Mouse (Mus musculus) retina, postnatal 1 day (tissue): ENCODE results near the gene Sco2.
A peak's percentile ranks its signal among the peaks of the same experiment; 100 is the strongest.

Source experiments
- DNase-seq: peaks from one replicate; pipeline ENCODE4 v3.0.0-alpha.2; 2012

Gene Sco2

DNA sequence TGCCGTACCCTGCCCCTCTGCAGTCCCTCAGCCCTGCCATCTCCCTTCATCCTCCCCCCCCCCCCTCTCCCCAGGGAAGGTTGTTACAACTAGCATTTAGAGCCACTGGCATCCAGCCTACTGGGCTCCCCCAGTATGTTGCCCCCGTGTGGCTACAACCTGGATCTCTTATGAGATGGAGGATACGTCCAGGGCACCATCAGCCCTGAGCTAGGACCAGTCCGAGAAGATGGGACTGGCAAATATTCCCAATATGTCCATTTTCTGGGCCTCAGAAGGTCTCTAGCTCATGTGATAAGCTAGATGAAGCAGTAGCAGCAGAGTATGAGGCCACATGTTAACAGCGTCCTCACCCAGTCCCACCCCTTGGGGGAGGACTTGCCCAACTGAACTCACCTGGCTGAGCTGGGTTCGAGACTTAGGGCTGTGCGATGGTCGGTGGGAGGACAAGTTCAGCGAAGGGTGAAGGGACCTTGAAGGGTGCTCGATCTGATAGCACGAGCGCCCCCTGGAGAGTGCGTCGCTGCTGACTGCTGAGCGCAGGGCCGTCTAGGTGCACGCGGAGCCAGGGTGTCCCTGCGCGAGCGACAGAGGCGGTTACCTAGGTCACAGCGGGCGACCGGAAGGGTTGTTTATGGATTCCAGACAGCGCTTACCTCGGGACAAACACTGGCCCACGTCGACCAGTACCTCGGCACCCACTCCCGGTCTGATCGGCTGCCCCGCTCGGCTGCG lies 452 bp downstream of the Sco2 start:
- DNase-seq = peak; percentile 88

DNA sequence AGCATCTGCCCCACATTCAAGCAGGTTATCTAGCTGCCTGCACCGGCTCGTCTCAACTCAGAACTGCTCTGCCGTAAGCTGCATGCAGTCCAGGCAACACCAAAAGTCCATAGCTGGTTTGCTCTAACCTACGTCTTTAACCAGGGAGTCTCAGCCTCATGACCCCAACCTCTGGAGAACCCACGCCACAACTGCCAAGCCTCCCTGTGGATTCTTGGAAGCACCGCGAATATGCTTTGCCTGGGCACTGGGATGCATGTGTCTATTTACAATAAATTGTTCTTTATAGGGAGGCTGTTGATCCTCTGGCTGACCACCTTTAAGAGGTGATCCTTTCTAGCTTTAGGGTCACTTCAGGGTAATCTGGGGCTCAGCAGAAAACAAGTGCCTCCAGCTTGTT lies 1.1 kb downstream of the Sco2 start:
- DNase-seq = no peak

DNA sequence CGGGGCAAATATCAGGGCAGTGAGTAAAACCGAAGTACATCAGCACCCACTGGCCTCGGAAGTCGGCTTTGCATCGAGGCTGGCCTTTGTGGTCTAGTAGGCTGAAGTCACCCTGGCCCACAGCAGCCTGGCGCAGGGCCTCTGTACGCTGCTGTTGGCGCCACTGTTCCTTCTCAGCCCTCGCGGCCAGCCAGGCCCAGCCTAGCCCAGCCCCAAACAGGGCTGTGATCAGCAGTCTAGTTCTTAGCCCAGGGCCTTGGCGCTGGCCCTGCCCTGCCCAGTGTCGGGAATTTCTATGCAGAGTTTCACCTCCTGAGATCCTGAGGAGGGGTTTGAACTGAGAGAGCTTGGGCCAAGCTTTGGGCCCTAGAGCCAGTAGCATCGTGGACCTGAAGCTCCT lies 1.6 kb downstream of the Sco2 start:
- no peak for DNase-seq

DNA sequence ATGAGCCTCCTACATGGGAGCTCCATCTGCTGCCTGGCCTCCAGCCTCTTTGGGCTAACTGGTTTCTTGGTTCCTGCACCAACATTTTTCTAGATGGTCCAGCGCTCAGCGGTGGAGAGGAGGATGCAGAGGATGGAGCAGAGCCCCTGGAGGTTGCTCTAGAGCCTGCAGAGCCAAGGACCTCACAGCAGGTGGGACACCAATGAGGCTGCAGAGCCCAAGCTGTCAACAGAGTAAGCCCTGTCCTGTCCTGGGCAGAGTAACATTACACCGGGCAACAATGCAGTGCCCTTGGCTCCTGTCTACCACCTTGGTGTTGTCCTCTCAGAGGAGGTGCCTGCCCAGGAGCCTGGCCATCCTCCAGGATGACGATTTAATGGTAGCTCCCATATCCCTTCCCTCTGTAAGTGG lies 8.5 kb downstream of the Sco2 start:
- DNase-seq = no peak

DNA sequence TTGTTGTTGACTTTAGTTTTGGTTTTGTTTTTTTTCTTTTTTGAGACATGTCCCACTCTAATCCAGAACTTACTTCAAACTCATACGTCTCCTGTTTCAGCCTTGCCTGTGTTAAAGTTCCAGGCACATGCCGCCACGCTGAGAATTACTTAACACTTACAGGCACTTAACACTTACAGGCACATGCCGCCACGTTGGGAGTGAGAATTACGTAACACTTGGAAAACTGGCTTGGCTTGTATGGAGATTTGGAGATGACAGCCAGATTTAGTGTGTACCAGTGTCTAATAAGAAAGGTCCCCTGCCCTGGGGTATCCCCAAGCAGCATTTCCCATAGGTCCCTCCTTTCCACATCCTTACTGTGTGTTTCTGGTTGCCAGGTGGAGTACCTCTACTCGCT lies 10.6 kb downstream of the Sco2 start:
- DNase-seq = no peak

DNA sequence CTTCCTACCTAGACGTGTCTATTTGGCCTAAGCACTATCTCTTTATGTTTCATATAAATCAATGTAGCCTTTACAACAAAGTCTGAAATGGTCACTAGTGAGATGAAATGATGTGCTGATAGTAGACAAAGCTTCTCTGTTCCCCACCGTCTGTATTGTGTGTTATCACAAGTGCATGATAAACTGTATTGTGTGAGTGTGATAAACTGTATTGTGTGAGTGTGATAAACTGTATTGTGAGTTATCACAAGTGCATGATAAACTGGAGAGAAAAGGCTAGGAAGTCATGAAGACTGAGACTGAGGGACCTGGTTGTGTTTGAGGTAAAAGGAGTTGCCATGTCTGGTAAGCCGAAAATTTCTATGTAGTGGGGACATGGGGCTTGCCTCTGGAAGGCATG lies 14.9 kb downstream of the Sco2 start:
- no peak for DNase-seq

DNA sequence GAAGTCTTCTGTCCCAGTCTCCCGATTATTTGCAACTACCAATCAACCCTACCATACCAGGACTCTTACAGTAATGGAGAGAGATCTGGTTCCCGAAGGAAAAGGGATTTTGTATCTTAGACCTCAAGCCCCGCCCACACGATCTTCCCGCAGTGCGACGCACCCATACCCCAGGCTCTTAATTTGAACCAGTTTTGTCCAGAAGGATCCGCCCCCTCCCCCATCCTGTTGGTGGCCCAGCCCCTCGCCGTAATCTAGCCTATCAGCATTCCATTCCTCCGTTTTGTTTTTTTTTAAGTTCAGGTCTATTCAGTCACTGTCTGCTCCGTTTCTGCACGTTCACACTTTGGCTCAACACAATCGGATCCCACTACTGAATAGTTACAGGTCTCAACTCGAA lies 17.3 kb downstream of the Sco2 start:
- DNase-seq = peak; percentile 92

DNA sequence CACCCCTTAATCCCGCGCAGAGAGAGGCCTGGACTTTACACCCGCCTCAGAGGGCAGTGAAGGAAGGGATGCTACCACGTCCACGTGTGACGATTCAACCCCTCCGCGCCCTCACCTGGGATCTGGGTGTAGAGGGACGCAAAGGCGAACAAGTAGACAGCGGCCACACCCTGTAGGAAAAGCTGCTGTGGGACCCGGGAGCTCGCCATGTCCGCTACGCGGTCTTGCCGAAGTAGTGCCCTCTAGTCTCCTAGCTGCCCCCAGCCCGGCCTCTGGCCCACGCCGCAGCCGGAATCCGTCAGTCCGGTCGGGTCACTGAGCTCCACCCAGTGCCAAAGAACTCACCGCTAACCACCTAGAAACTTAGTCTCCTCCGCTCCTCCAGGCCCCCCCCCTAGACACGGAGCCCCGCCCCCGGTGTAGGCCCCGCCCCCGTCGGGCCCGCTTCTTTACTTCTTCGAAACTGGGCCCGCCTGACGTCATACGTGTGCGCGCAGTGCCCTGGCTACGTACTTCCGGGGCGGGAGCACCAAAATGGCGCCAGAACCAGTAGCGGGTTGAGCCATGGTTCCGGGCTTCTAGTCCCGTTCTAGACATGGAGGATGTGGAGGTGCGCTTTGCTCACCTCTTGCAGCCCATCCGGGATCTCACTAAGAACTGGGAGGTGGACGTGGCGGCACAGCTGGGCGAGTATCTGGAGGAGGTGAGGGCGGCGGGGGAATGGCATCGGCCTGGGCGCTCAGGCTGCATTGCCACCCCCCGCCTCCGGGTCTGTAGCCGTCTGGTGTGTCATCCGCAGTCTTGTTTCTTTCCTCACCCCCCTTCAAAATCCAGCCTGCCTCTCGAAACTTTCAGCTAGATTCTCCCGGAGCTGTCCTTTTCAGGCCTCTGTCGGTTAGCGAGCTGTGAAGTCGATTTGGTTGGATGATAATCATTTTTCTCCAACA lies 18.1 kb downstream of the Sco2 start, which contains the start of the genes Lmf2 and Ncaph2:
Gene Lmf2, minus strand, starts transcription at position 419 of the 947 bp plus-strand sequence.
Gene Ncaph2, plus strand, starts transcription at position 479 of the 947 bp plus-strand sequence.
- peak; percentile 97 for DNase-seq

DNA sequence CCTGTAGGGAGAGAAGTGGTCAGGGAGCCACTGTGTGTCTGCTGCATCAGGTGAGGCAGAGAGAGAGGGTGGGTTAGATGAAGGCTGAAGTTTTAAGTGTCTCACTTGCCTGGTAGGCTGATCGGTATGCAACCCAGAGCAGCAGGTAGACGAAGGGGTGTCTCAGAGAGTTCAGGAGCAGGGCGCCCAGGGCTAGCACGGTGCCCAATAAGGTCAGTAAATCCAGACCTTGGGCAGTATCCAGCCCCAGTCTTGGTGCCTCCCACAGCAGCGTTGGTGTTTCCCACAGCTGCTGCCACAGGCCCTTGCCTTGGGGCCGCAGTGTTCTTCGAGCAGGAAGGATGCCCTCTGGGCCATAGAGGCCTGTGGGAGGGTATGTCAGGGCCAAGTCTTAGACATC lies 19.2 kb downstream of the Sco2 start:
- DNase-seq = no peak

DNA sequence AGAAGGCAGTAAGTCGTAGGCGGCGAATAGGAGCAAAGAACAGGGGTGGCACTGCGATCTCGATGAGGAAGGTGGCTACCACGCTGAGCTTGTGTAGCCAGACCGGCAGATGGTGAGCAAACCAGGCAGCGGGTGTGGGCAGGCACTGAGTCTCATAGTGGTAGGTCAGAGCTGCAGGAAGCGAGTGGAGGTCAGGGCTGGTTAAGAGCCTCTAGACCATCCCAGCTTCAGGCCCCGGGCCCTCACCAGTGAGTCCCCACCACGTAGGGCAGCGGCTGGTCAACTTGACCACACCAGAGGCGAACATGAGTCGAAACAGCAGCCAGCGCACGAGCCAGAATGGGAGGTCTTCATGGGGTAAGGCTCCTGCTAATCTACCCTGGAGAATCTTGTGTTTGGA lies 19.8 kb downstream of the Sco2 start:
- no peak for DNase-seq

DNA sequence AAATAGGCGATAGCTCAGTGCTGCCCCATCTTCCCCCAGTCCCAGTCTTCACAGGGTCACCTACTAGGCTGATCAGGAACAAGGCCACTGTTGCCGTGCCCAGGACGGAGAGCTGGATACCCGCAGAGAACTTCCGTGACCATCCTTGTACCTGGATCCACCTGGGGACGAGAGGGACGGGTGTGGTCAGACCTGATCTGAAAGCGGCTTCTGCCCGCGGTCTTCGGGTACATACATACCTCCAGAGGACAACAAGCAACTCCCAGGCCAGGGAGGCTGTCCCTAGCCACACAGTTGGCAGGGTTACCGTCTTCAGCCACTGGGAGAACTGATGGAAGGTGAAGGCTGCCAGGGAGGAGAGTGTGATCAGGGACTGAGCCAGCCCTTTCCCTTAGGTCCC lies 20.9 kb downstream of the Sco2 start:
- no peak for DNase-seq

DNA sequence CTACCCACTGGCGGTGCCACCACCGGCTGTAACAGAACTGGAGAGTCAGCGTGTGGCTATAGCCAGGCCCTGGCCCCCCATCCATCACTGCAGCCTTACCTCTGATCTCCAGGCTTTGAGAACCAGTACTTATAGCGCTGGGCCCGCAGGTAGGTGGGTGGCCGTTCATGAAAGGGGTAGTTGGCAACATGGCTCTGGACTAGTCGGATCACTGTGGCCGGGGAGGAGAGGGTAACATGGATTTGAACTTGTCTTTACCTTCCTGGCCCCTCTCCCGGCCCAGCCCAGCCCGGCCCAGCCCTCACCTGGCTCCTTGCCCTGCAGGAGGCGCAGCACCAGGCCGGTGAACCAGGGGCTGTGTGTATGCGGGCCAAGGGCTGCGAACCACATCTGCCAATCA lies 21.6 kb downstream of the Sco2 start:
- DNase-seq = no peak

DNA sequence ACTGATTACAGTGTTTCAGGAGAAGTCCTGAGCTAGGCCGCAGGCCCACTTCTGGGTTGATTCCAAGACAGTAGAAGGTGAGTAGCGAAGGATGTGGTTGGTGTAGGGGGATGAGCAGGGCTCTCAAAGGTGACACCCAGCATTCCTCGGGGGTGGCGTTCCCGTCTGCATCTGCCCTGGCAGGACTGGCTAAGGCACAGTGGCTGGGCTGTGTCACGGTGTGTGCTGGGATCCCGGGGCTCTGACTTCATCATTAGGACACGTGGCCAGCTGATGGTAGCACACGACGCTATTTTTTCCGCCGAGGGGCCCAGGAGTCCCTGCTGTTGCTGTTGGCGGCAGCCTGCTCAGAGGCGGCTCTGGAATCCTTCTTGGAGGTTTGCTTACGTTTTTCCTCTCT lies 22.3 kb downstream of the Sco2 start:
- DNase-seq = no peak

DNA sequence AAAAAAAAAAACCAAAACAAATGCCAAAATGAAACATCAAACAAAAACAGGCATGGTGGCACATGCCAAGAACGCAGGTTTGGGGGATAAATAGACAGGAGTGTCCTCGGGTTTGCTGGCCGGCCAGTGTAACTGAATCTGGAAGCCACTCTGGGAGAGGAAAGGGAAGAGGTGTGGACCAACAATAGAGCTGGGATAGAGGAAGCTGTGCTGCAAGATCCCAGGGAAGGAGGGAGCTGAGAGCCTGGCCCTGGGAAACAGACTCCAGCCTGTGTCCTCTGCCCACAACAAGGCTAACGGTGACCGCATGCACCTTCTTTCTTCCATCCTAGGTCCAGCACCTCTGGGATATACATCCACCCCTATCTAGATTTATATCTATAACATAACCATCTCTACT lies 23.2 kb downstream of the Sco2 start:
- no peak for DNase-seq

DNA sequence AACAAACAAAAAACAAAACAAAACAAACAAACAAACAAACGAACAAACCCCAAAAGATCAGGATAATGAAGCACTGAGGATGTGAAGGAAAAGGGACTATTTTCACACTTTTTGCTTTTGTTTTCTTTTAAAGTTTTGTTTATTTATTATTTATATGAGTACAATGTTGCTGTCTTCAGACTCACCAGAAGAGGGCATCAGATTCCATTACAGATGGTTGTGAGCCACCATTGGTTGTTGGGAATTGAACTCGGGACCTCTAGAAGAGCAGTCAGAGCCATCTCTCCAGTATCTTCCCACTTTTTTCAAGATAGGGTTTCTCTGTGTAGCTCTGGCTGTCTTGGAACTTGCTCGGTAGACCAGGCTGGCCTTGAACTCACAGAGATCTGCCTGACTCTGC lies 30.3 kb downstream of the Sco2 start:
- DNase-seq = no peak

DNA sequence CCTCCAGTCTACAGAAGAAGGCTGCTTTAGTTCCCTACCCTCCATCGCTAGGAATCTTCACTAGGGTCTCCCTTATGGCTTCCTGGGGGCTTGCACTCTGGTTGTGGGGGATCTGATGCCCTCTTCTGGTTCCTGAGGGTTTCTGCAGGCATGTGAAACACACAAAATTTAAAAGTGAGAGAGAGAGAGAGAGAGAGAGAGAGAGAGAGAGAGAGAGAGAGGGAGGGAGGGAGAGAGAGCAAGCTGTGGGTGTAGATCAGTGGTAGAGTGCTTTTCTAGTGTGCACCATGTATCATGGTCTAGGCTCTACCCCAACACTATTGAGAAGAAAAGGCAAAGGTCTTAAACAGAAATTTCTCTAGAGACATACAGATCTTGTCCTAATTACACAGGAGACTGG lies 32.0 kb downstream of the Sco2 start:
- peak; percentile 25 for DNase-seq

DNA sequence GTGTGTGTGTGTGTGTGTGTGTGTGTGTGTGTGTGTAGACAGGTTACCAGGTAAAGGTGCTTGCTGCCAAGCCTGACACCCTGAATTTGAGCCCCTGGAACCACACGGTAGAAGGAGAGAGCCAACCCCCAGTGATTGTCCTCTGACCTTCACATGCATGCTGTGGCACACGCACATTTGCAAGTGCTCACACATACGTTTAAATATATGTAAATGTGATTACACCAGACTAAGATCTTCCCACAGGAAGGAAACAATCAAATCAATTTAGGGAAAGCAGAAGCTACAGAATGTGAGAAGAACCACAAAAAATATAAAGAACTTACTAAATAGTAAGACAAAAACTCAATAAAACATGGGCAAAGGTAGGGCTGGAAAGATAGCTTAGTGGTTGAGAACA lies 33.5 kb downstream of the Sco2 start:
- DNase-seq = no peak

DNA sequence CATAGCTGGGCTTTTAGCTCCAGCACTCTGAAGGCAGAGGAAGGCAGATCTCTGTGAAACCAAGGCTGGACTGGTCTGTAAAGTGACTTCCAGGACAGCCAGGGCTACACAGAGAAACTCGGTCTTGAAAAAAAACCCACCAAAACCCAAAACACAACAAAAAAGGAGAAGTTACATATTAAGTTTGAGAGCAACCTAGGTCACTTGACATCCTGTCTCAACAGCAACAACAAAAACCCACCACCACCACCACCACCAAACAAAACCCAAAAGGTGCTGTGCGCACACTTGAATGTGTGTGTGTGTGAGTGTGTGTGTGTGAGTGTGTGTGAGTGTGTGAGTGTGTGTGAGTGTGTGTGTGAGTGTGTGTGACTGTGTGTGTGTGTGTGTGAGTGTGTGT lies 34.0 kb downstream of the Sco2 start:
- DNase-seq = no peak

DNA sequence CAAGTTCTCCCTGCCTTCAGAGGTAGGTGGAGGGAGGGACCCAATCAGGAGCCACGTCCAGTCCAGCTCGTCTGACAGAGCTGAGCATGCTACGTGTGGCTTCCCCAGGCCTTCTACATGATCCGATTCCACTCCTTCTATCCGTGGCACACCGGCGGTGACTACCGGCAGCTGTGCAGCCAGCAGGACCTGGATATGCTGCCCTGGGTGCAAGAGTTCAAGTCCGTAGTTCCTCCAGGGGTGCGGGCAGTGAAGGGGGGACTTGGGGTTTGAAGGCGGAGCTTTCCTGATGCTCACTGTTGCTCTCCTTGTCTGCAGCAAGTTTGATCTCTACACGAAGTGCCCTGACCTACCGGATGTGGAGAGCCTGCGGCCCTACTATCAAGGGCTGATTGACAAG lies 37.2 kb downstream of the Sco2 start:
- no peak for DNase-seq

DNA sequence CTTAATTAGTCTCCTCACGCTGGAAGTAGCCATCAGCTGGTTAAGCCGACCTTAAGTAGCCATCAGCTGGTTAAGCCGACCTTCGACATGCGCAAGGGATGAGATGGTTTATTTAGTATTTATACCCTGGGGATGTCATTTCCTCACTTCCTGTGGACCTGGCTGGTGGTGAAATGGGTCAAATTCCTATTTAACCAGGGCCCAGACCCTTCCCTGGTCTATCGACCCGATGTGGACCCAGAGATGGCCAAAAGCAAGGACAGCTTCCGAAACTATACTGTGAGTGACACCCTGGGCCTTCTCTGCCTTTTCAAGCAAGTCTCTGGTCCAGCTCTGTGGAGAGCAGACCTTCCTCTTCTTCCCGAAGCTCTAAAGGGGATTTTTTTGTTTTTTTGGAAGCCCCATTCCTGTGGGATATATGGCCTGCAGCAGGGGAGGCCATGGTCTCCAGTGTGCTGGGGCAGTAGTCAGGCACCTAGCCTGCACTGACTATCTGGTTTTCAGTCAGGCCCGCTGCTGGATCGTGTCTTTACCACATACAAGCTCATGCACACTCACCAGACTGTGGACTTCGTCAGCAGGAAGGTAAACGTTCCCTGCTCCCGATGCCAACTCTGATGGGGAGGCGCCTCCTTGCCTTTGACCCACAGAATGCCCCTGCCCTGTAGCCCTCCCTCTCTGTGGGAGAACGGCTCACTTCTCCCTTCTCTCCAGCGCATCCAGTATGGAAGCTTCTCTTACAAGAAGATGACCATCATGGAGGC lies 38.7 kb downstream of the Sco2 start:
- peak; percentile 45 for DNase-seq

DNA sequence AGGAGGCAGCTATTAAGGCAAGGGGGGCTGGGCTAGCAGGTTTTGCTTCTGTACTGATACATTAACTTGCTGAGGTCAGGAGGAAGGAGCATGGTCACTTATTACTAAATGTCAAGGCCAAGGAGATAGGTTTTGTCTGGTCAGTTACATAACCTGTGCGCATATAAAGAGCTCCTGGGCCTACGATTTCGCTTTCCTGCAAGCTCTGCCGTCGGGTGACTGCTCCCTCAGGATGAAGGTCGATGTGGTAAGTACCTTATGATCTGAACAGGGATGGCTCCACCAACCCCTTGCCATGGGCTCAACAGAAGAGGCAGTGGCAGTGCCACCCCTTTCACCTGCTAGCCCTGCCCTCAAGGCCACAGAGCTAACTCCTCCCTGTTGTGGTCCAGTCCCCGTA lies 39.4 kb downstream of the Sco2 start, which contains the start of gene Miox:
Gene Miox, plus strand, starts transcription at position 128 of the 400 bp plus-strand sequence.
- no peak for DNase-seq

DNA sequence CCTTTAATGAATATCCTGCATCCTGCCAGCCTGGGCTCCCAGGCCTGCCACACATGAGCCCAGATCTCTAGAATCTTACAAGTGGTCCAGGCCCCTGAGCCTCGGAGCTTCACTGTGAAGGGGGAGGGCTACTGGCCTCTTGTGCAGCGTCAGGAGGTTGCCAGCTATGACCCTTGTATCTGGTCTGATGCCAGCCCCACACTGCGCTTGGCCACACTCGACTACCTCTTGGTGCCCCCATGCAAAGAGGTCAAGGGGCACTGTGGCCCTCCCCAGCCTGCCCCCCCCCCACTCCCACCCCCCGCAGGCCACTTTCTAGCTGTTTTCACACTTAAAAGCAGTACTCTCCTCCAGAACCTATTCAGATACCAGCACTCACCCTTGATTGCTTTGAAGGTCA lies 47.2 kb downstream of the Sco2 start:
- DNase-seq = no peak

DNA sequence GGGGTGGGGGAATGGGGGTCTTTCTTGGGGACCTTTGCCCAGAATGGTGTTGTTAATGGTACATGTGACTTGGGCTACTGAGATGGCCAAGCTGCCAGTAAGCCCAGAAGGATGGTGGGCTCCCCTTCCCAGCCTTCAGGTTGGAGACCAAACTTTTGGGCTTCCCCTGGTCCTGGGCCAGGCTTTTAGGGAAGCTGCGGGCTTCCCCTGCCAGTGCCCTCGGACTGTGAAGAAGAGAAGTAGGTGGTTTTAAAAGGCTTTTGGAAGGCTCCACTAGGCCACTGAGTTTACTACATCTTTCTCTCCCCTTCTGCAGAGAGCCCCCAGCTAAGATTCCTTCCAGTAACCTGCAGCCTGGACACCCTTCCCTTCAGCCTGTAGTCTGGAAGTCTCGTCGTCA lies 50.0 kb downstream of the Sco2 start:
- DNase-seq = no peak
